Mouse (Mus musculus) retina, postnatal 1 day (tissue): ENCODE measurements around the gene 1810010H24Rik.
"Not testable (repeated sequence)": the region's sequence is repeated elsewhere in the genome, so short reads cannot be mapped to it uniquely, and the experiment has no call there.

Experiments
- DNase-seq: peaks from one replicate; pipeline ENCODE4 v3.0.0-alpha.2; 2012

The 1810010H24Rik gene

DNA sequence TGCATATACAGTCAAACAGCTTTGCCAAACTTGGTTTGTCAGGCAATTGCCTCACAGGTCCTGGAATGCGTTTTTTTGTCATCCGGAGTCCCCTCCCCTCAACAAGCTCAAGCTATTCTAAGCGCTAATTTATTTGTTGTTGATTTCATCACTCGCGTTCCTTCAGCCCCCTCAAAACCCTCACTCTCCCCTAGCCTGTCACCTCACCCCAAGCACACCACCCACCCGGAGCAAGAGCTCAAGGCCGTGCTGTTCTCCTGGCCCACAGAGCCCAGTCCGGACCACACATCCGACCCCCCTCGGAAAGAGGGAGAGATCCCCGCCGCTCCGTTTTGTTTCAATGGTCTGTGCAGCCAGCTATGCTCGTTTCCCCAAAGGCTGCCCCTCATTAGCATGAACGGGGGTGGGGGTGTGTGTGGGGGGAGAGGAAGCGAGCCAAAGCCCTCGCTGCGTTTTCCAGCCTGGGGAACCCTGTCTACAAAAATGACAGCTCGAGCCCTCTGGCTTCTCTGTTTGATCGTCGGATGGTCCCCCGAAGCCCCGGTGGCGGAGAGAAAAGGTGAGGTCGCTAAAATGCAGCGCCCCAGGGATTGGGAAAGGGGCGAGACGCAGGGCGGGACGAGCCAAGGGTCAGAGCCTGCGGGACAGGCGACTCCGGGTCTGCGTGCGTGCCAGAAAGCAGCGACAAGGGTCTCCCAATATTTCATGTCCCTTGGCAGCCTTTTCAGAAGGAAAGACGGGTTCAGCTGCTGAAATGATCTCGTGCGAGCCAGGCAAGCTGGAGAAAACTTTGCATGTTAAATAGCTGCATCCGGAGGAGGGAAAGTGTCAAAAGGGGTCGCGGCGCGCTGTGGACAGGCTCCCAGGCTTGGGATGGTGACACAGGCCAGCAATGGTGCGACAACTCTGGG is at the start of gene 1810010H24Rik:
Gene 1810010H24Rik (plus strand): TSS at position 271 of the 911 bp plus-strand sequence.
- peak; percentile 80 for DNase-seq

GRCm38 (mm10) chr11:106976194-106976593 is 49.3 kb upstream of the 1810010H24Rik start:
- DNase-seq: no peak

DNA sequence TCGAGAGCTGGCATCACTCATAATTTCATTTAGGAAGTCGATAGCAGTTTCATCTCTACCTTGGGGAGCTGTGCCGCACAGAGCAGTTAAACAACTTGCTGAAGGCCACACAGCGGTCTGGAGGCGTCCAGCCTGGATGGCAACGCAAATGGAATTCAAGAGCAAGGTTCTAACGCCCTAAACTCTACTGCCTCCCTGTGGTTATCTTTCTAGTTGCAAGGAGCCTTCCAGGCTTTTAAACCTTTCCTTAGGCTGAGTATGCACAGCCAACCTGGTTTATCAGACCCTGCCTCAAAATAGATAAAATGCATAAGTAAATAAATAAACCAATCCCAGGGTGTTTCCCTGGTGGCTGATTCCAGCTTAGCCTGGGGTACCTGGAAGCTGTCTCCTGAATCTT is 45.0 kb upstream of the 1810010H24Rik start:
- DNase-seq: peak; percentile 84

DNA sequence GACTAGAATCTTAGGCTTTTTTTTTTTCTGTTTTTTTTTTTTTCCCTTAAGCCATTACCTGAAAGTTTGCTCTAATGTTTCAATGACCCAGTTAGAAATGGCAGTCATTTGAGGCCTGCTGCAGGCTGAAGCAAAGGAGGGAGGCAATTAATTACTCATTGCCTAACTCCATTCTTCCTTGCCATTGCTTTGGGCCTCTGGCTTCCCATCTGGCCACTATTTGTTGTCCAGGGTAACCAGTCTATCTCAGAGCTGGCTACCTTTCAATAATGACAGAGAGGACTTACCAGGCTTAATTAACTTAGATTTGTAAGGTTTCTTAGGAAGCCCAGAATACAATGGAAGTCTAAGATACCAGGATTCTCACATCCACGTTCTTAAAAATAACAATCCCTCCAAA is 43.7 kb upstream of the 1810010H24Rik start:
- peak; percentile 70 for DNase-seq

DNA sequence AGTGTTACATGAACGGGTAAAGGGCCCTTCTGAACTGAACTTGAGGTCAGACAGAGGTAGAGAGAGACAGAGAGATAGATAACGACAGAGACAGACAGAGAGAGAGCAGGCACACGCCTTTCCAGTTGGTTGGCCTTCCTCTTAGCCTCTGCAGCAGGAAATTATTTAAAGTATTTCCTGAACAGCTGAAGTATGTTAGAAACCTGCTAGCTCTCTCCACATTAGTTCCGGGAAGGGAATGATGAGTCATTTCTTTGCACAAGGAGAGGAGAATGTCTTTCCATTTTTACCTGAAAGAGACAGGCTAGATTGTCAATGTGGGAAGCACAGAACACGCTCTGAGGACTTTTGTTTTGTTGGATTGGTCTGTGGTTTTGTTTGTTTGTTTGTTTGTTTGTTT is 43.1 kb upstream of the 1810010H24Rik start:
- DNase-seq: no peak

DNA sequence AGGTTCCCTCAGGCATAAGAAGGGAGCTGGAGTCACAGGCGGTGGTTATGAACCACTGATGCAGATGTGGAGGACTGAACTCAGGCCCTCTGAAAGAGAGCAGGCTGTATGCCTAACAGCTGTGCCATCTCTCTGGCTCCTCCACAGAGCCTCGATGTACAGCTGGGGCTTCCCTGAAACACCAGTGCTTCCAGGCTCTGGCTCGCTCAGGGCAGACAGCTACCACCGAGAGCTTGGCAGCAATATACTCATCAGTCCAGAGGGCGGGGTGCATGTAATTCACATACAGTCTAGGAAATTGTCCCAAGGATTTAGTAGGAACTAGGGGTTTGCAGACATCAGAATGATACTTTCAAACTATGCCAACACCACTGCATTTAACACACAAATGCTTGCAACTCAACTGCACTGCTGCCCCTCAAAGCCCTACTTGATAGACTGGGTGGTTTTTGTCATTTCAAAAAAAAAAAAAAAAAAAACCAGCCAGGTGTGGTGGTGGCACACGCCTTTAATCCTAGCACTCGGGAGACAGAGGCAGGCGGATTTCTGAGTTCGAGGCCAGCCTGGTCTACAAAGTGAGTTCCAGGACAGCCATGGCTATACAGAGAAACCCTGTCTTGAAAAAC is 39.4 kb upstream of the 1810010H24Rik start:
- DNase-seq: not testable (repeated sequence)

DNA sequence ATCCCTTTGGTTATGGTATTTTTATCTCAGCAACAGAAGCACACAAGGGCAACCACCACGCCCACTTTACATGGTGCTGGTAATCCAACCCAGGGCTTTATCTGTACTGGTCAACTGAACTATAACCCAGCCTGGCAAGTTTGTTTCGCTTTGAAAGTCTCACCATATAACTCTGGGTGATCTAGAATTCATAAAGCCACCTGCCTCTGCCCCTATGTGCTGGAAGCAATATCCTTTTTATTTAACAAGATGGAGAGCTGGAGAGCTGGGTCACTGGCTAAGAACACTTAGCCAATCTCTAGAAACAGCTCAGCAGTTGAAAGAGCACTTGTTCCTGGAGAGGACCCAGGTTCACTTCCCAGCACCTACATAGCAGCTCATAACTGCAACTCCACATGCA is 38.1 kb upstream of the 1810010H24Rik start:
- DNase-seq: no peak

DNA sequence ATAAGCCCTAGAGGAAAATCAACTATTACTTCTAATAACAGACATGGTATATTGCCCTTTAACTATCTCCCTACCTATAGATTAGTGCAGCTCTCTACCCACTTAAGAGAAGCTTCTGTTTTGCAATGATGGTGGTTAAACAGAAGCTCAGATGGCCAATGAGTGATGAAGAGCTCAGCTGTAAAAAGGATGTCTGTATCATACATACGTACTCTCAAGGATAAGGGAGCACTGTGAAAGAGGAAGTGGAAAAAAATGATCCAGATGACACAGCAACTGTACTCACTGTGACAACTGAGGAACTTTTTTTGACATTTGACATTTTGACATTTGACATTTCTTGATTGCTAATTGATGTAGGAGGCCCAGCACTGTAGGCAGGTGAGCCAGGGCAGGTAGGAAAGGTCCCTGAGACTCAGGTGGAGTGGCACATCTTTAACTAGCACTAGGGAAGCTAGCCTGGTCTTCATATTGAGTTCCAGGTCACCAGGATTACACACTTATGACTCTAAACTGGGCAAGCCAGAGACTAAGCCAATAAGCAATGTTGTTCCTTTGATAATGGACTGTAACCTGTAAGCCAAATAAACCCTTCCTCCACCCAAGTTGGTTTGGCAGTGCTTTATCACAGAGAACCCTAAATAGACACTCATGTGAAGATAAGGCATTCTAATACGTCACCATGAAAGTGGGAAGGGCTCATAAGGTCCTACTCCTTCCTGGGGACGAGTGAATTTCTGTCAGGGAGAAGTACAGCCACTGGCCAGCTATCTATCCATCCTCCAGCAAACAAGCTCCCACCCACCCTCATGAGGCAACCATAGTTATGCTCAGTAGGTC is 31.0 kb upstream of the 1810010H24Rik start:
- DNase-seq: no peak

DNA sequence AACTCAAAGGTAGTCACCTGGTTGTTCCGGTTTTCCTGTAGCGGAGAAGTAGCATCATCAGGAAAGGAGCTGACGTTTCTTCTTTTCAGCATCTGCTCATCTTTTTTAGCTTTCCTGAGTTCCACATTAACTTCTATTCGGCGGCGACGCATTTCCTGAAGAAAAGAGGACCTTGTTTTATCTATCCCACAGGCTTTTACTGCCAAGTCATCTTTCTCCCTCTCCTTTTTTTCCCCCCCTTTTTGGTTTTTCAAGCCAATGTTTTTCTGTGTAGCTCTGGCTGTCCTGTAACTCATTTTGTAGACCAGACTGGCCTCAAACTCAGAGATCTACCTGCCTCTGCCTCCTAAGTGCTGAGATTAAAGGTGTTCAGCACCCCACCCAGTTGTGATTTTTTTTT is 29.0 kb upstream of the 1810010H24Rik start:
- not testable (repeated sequence) for DNase-seq

- no peak for DNase-seq
Measured at GRCm38 (mm10) chr11:106997976-106998375, 27.5 kb upstream of the 1810010H24Rik start.

GRCm38 (mm10) chr11:106998651-106999150 is 26.8 kb upstream of the 1810010H24Rik start:
- no peak for DNase-seq

DNA sequence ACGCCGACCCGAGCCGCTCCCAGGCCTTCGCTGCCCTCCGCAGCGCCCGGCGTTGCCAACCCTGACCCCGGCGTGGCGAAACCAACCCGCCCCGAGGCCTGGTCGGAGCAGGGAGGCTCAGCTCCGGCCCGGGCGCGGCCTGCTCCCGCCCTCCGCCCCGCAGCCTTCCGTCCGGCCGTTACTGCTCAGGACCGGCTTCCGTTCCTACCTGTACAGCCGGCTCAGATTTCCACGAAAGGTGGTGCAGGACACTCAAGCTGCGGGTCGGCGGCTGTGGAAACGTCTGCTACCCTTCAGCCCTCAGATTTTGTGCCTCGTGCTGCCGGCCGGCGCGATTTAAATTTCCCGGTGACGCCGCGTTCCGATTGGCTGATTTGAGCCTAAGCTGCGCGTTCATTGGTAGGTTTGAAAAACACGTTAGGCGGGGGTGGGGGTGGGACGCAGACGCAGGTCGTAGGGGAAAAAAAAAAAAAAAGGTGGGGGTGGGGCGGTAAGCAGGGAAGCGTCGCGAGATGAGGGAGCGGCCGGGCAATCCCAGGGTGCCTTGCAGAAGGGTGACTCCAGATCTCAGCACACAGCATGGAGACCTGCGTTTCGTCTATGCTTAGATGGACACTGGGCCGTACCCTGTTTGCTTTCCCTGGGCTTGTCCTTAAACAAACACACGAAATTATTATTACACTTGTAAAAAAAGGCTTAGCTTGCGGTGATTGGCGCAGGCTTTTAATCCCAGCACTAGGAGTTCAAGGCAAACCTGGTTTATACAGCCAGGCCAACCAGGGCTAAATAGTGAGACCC is 26.1 kb upstream of the 1810010H24Rik start, which contains the start of gene Kpna2:
Gene Kpna2 (minus strand): TSS at position 391 of the 798 bp plus-strand sequence.
- DNase-seq: peak; percentile 97

GRCm38 (mm10) chr11:106999949-107000513 is 25.4 kb upstream of the 1810010H24Rik start:
- no peak for DNase-seq

DNA sequence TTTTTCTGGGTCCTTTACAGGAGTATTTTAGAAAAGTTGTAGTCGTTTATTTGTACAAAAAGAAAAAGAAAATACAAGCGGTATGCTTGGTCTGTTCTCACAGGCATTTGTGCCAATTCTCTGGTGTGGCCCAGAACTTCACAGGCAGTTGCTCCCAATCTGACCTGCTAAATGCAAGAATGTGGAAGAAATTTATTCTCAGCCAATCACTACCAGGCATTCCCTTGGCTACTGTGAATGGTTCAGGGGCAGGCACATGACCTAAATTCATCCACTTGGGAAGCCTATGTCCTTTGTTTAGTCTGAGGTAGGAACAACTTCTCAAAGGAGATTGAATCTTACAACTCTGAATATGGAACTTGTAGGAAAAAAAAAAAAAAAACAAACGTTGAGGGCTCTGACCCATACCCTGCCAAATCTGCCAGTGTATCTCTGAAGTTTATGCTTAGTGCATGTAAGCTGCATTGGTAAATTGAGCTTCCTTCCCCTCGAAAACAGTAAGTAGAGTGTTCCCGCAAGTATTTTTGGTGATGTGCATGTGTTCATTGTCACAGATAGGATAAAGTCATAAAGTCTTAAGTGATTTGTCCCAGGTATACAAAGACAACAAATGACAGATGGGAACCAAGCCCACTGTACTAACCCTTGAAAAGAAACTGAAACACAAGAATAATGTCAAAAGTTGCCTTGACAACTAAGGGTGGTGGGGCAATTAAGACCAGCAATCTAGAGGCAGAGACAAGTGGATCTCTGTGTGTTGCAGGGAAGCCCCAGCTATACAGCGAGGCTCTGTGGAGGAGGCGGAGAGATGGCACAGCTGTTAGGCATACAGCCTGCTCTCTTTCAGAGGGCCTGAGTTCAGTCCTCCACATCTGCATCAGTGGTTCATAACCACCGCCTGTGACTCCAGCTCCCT is 23.5 kb upstream of the 1810010H24Rik start:
- DNase-seq: peak; percentile 96

DNA sequence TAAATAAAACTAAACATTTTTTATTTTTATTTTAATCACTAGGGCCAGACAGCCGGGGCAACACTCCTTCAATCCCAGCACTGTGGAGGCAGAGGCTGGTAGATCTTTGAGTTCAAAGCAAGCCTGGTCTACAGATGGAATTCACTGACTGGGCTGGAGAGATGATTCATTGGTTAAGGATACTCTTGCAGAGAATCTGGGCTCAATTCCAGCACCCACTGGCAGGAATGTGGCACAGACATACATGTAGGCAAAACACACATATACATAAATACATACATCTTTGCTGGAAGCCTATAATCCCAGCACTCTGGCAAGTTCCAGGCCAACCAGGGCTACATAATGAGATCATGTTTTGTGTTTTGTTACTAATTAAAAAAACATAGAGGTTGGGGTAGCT is 19.9 kb upstream of the 1810010H24Rik start:
- DNase-seq: peak; percentile 56

DNA sequence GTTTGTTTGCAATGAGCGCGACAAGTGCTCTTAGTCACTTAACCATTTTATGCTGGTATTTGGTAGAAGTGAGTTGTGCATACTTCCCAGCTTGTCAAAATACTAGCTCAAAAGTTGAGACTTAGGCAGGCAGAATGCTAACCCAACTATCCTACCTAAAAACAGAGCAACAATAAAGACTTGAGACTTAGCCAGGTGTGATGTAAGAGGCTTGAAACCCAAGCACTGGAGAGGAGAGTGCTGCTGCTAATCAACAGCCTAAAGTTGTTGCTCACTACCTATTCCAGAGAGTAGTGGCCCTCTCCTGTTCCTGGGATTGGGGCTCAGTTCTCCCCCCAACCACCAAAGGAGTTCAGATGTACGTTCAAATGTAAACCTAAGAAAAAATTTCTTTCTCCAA is 15.0 kb upstream of the 1810010H24Rik start:
- no peak for DNase-seq

DNA sequence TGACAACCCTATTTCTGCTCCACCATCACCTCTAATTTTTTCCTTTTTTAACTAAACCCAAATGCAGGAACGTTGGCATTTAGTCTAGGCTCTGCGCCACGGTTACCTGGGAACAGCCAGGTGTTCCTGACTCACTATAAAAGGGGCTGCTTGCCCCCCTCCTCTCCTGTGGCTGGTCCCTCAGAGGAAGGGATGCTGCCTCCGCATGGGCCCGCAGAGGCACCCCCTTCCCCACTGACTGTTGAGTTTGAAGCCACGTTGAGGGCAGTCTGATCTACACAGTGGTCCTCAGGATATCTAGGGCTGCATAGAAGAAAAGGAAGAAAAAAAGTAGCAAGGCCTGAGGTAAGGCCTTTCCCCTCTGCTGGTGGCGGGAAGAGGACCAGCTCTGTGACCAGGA is 14.3 kb upstream of the 1810010H24Rik start:
- no peak for DNase-seq

- no peak for DNase-seq
Measured at GRCm38 (mm10) chr11:107011669-107012323, 13.7 kb upstream of the 1810010H24Rik start.

- peak; percentile 98 for DNase-seq
Measured at GRCm38 (mm10) chr11:107012324-107013017, 13.0 kb upstream of the 1810010H24Rik start.
